Mouse (Mus musculus) myocyte (in vitro differentiated cells): ENCODE results near the gene Gm4779. TPM values are rescaled to one million over a fixed set of nuclear protein-coding genes. Genes with fewer than 3 reads are reported as not detected.
"Not testable (repeated sequence)": the region's sequence is repeated elsewhere in the genome, so short reads cannot be mapped to it uniquely, and the experiment has no call there.

ENCODE experiments used
- H3K27me3 ChIP-seq: one replicate; pipeline ENCODE4 v1.6.1; 2011; ENCODE audit not compliant: control insufficient read depth, insufficient read depth, insufficient read length
- H3K36me3 ChIP-seq: one replicate; pipeline ENCODE4 v1.6.1; 2011; ENCODE audit not compliant: control insufficient read depth, insufficient read depth
- H3K4me2 ChIP-seq: one replicate; pipeline ENCODE4 v1.6.1; 2011; ENCODE audit warnings: low read depth, control low read depth
- H3K4me3 ChIP-seq: one replicate; pipeline ENCODE4 v1.5.1; 2011; ENCODE audit warnings: mild to moderate bottlenecking, control low read depth, moderate library complexity
- H3K79me2 ChIP-seq: one replicate; pipeline ENCODE4 v1.6.1; 2011; ENCODE audit not compliant: control insufficient read depth, insufficient read depth
- H3ac ChIP-seq: one replicate; pipeline ENCODE4 v1.6.1; 2011; ENCODE audit not compliant: control insufficient read depth, insufficient read length
- CEBPB ChIP-seq: IDR thresholded peaks from 2 replicates; pipeline ENCODE4 v1.6.1; 2011; ENCODE audit warnings: mild to moderate bottlenecking, moderate library complexity; ENCODE audit not compliant: poor library complexity, insufficient read depth, severe bottlenecking
- E2F4 ChIP-seq: IDR thresholded peaks from one replicate; pipeline ENCODE4 v1.6.1; 2011; ENCODE audit warnings: mild to moderate bottlenecking, control low read depth, moderate library complexity; ENCODE audit not compliant: insufficient read depth
- MAX ChIP-seq: IDR thresholded peaks from one replicate; pipeline ENCODE4 v1.6.1; 2011; ENCODE audit warnings: low read depth, mild to moderate bottlenecking, control low read depth
- MYOD1 ChIP-seq, 3 experiments: IDR thresholded peaks; one replicate each; pipeline ENCODE4 v1.6.1; 2011; ENCODE audit warnings: control low read depth in 2 of 3, low read depth in 2 of 3, mild to moderate bottlenecking in 2 of 3, moderate library complexity in 1 of 3; ENCODE audit not compliant: insufficient read length in 2 of 3, control insufficient read depth in 1 of 3
- MYOG ChIP-seq, 3 experiments: IDR thresholded peaks; one replicate each; pipeline ENCODE4 v1.6.1; 2011; ENCODE audit warnings: control low read depth in 2 of 3, low read depth in 2 of 3, mild to moderate bottlenecking in 2 of 3; ENCODE audit not compliant: insufficient read length in 2 of 3, control insufficient read depth in 1 of 3, insufficient read depth in 1 of 3
- POLR2A ChIP-seq: IDR thresholded peaks from one replicate; pipeline ENCODE4 v1.6.1; 2011; ENCODE audit warnings: low read depth, mild to moderate bottlenecking, control low read depth, moderate library complexity; ENCODE audit not compliant: insufficient read length
- POLR2AphosphoS2 ChIP-seq: IDR thresholded peaks from one replicate; pipeline ENCODE4 v1.6.1; 2011; ENCODE audit warnings: low read depth, control low read depth; ENCODE audit not compliant: insufficient read length
- REST ChIP-seq: IDR thresholded peaks from one replicate; pipeline ENCODE4 v1.6.1; 2011; ENCODE audit warnings: mild to moderate bottlenecking, control low read depth, moderate library complexity; ENCODE audit not compliant: insufficient read depth, insufficient read length
- SRF ChIP-seq: IDR thresholded peaks from one replicate; pipeline ENCODE4 v1.6.1; 2011; ENCODE audit warnings: low read depth; ENCODE audit not compliant: control insufficient read depth, insufficient read length
- TCF12 ChIP-seq: IDR thresholded peaks from one replicate; pipeline ENCODE4 v1.6.1; 2011; ENCODE audit warnings: mild to moderate bottlenecking, control low read depth; ENCODE audit not compliant: poor library complexity, insufficient read depth, severe bottlenecking
- TCF3 ChIP-seq: IDR thresholded peaks from one replicate; pipeline ENCODE4 v1.6.1; 2011; ENCODE audit warnings: low read depth, control low read depth; ENCODE audit not compliant: insufficient read length
- USF1 ChIP-seq: IDR thresholded peaks from one replicate; pipeline ENCODE4 v1.6.1; 2011; ENCODE audit warnings: low read depth, mild to moderate bottlenecking, control low read depth, moderate library complexity
- polyA plus RNA-seq: library from polyadenylated mRNA; unstranded; fragments of >200 nt; fragmentation: generic; extraction: Trizol; gene quantifications from one replicate; pipeline ENCODE4 v1.2.1, GENCODE M21; 2012; ENCODE audit warnings: missing spikeins

Gm4779 gene
- polyA plus RNA-seq = not detected

- no peak within 1 kb of the TSS for H3ac ChIP-seq
- TF ChIP-seq SRF (no peak), POLR2AphosphoS2 (no peak), MAX (no peak), USF1 (no peak), TCF3 (no peak), MYOG (IDR thresholded peaks at IDR 0.05; ENCODE audit: control insufficient read depth in 1 of 3, insufficient read depth in 1 of 3, insufficient read length in 2 of 3, low read depth in 2 of 3) (no peak), TCF12 (no peak), REST (no peak), MYOD1 (IDR thresholded peaks at IDR 0.05; ENCODE audit: control insufficient read depth in 1 of 3, insufficient read length in 2 of 3, low read depth in 2 of 3) (no peak), E2F4 (no peak)
- H3K36me3 ChIP-seq = no peaks in the 10 kb centered on the region
- no peak within 1 kb of the TSS for H3K4me3 ChIP-seq
- H3K4me2 ChIP-seq = no peak within 1 kb of the TSS
- no peaks in the 10 kb centered on the region for H3K27me3 ChIP-seq
- H3K79me2 ChIP-seq = no peaks in the 10 kb centered on the region
These were observed at the start of gene Gm4779, which contains the start of gene 8030474K03Rik for GRCm38 (mm10) chrX:101794342-101794741. Gm4779 (minus strand) TSS chrX:101794423. 8030474K03Rik (plus strand) TSS chrX:101794656.

- not testable (repeated sequence) for H3K36me3 ChIP-seq, H3ac ChIP-seq, H3K27me3 ChIP-seq, H3K4me3 ChIP-seq, H3K79me2 ChIP-seq, H3K4me2 ChIP-seq
These were observed 25.8 kb upstream of the Gm4779 start for GRCm38 (mm10) chrX:101819980-101820379.

GRCm38 (mm10) chrX:101819163-101819562 lies 24.9 kb upstream of the Gm4779 start:
- no peaks in the 10 kb centered on the region for H3K36me3 ChIP-seq
- no peak overlapping the region for H3K4me3 ChIP-seq
- no peak overlapping the region for H3K4me2 ChIP-seq
- H3K27me3 ChIP-seq = no peaks in the 10 kb centered on the region
- no peak overlapping the region for H3ac ChIP-seq
- H3K79me2 ChIP-seq = no peaks in the 10 kb centered on the region
- TF ChIP-seq MYOG (IDR thresholded peaks at IDR 0.05; ENCODE audit: control insufficient read depth in 1 of 3, insufficient read depth in 1 of 3, insufficient read length in 2 of 3, low read depth in 2 of 3) (no peak), TCF12 (no peak), REST (no peak), POLR2AphosphoS2 (no peak), MYOD1 (IDR thresholded peaks at IDR 0.05; ENCODE audit: control insufficient read depth in 1 of 3, insufficient read length in 2 of 3, low read depth in 2 of 3) (no peak), POLR2A (no peak), TCF3 (no peak), SRF (no peak), MAX (no peak), CEBPB (no peak), USF1 (no peak), E2F4 (no peak)

- Histone ChIP-seq H3K27me3 (no peaks in the 10 kb centered on the region), H3K4me3 (no peak overlapping the region), H3K4me2 (peak overlapping the region; percentile 8), H3ac (no peak overlapping the region), H3K36me3 (no peaks in the 10 kb centered on the region), H3K79me2 (no peaks in the 10 kb centered on the region)
- TF ChIP-seq CEBPB (no peak), SRF (no peak), POLR2A (no peak), USF1 (no peak), E2F4 (no peak), REST (no peak), MYOG (IDR thresholded peaks at IDR 0.05; ENCODE audit: control insufficient read depth in 1 of 3, insufficient read depth in 1 of 3, insufficient read length in 2 of 3, low read depth in 2 of 3) (no peak), POLR2AphosphoS2 (no peak), TCF12 (no peak), TCF3 (no peak), MAX (no peak), MYOD1 (IDR thresholded peaks at IDR 0.05; ENCODE audit: control insufficient read depth in 1 of 3, insufficient read length in 2 of 3, low read depth in 2 of 3) (no peak)
These were observed 17.5 kb upstream of the Gm4779 start for GRCm38 (mm10) chrX:101811750-101812149.

GRCm38 (mm10) chrX:101805512-101805911 lies 11.3 kb upstream of the Gm4779 start:
- H3K4me3 ChIP-seq = no peak overlapping the region
- no peak for TF ChIP-seq SRF
- TF ChIP-seq MYOG (IDR thresholded peaks at IDR 0.05; ENCODE audit: control insufficient read depth in 1 of 3, insufficient read depth in 1 of 3, insufficient read length in 2 of 3, low read depth in 2 of 3) = no peak
- TF ChIP-seq REST = no peak
- no peak for TF ChIP-seq MYOD1 (IDR thresholded peaks at IDR 0.05; ENCODE audit: control insufficient read depth in 1 of 3, insufficient read length in 2 of 3, low read depth in 2 of 3)
- TF ChIP-seq TCF12 = no peak
- no peak for TF ChIP-seq POLR2AphosphoS2
- no peak for TF ChIP-seq USF1
- no peak for TF ChIP-seq E2F4
- no peak for TF ChIP-seq POLR2A
- TF ChIP-seq CEBPB = no peak
- TF ChIP-seq MAX = no peak
- no peak for TF ChIP-seq TCF3
- H3K27me3 ChIP-seq = no peaks in the 10 kb centered on the region
- no peak overlapping the region for H3ac ChIP-seq
- H3K4me2 ChIP-seq = no peak overlapping the region
- H3K79me2 ChIP-seq = no peaks in the 10 kb centered on the region
- no peaks in the 10 kb centered on the region for H3K36me3 ChIP-seq
